Mouse (Mus musculus) thymus, adult 2 months (tissue): Measurements from ENCODE around the gene Ap3b1. TPM values are rescaled to one million over a fixed set of nuclear protein-coding genes. Genes with fewer than 3 reads are reported as not detected.

Experiments
- DNase-seq: peaks from one replicate; pipeline ENCODE4 v3.0.0; 2021
- H3K27ac ChIP-seq: fragments of 200-500 bp; 2 replicates; pipeline ENCODE4 v1.5.1; 2012; ENCODE audit warnings: low read length, control low read depth; ENCODE audit not compliant: control insufficient read depth, insufficient read depth
- H3K27me3 ChIP-seq: fragments of 200-500 bp; 2 replicates; pipeline ENCODE4 v1.6.1; 2012; ENCODE audit warnings: mild to moderate bottlenecking, low read length, moderate library complexity, mixed read lengths; ENCODE audit not compliant: control insufficient read depth, insufficient read depth
- H3K36me3 ChIP-seq: fragments of 200-500 bp; 2 replicates; pipeline ENCODE4 v1.6.1; 2012; ENCODE audit warnings: mild to moderate bottlenecking, low read length, moderate library complexity; ENCODE audit not compliant: control insufficient read depth, insufficient read depth
- H3K4me1 ChIP-seq: fragments of 200-500 bp; replicated peaks from 2 replicates; pipeline ENCODE4 v1.6.1; 2012; ENCODE audit warnings: low read length; ENCODE audit not compliant: control insufficient read depth, insufficient read depth
- H3K4me3 ChIP-seq: fragments of 200-500 bp; 2 replicates; pipeline ENCODE4 v1.5.1; 2012; ENCODE audit warnings: mild to moderate bottlenecking, low read length, control low read depth, moderate library complexity; ENCODE audit not compliant: control insufficient read depth, insufficient read depth
- CTCF ChIP-seq: fragments of 200-500 bp; IDR thresholded peaks from 2 replicates; pipeline ENCODE4 v1.5.1; 2012; ENCODE audit warnings: mild to moderate bottlenecking, control low read depth, low read length, moderate library complexity, borderline replicate concordance; ENCODE audit not compliant: control insufficient read depth, poor library complexity, insufficient read depth; ENCODE audit errors: extremely low read depth
- POLR2A ChIP-seq: fragments of 200-500 bp; IDR thresholded peaks from 2 replicates; pipeline ENCODE4 v1.6.1; 2012; ENCODE audit warnings: mild to moderate bottlenecking, low read length, control low read depth, moderate library complexity; ENCODE audit not compliant: control insufficient read depth, poor library complexity, insufficient read depth; ENCODE audit errors: extremely low read depth
- WGBS: fragments of 180-500 bp; shearing (Covaris S2); methylation state at CpG from one replicate; pipeline ENCODE4 v1.1.7; 2018; 5-methylcytosine and 5-hydroxymethylcytosine counted together
- polyA plus RNA-seq: library from polyadenylated mRNA; depleted of rRNA; stranded (reverse); fragments of >200 nt; gene quantifications from 2 replicates; pipeline ENCODE4 v1.2.3, GENCODE M21; 2012

The Ap3b1 gene
- polyA plus RNA-seq, 1 experiment, result 39.4 TPM

GRCm38 (mm10) chr13:94523213-94523612, 164.5 kb downstream of the Ap3b1 start:
- no peaks in the 10 kb centered on the region for H3K27me3 ChIP-seq
- H3K27ac ChIP-seq, result no peak overlapping the region
- DNase-seq, result no peak
- H3K36me3 ChIP-seq, result no peaks in the 10 kb centered on the region; the same call in 1 of the 2 replicates
- TF ChIP-seq CTCF (no peak), POLR2A (no peak)
- H3K4me3 ChIP-seq, result no peak overlapping the region
- H3K4me1 ChIP-seq, result 0 out of 2 replicates have a peak, but pooled peaks cover 2% of the 10 kb centered on the region
- WGBS, result 95% methylated on average over 5 of the region's 5 CpGs

DNA sequence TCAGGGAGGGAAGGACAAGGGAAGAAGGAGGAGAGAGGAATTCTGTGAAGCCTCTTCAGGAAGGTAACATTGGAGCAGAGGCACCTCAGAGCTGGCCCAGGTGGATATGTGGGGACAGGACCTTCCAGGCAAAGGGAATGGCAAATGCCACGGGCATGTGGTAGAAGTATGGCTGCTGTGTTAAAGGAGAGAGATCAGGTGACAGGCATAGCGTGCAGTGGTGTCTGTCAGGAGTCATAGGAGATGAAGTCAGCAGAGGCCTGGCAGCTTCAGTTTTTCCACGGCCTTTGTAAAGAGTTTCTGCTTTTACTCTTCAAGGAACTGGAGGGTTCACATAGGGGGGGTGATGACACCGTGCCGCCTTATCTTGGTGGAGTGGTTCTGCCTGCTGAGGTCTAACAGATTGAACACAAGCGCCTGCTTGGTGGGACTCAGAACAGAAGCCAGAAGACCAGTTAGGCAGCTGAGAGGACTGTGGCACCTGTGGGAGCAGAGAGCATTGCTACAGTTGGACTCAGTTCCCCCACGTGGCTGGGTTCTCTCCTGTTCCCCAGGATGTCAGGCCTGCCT, 166.0 kb downstream of the Ap3b1 start:
- H3K27ac ChIP-seq, result no peak overlapping the region
- H3K36me3 ChIP-seq, result no peaks in the 10 kb centered on the region; the same call in 1 of the 2 replicates
- no peak overlapping the region for H3K4me3 ChIP-seq
- no peaks in the 10 kb centered on the region for H3K27me3 ChIP-seq
- TF ChIP-seq POLR2A, result no peak
- TF ChIP-seq CTCF, result no peak
- H3K4me1 ChIP-seq, result no peaks in the 10 kb centered on the region
- no peak for DNase-seq
- 88% methylated on average over 7 of the region's 7 CpGs for WGBS

DNA sequence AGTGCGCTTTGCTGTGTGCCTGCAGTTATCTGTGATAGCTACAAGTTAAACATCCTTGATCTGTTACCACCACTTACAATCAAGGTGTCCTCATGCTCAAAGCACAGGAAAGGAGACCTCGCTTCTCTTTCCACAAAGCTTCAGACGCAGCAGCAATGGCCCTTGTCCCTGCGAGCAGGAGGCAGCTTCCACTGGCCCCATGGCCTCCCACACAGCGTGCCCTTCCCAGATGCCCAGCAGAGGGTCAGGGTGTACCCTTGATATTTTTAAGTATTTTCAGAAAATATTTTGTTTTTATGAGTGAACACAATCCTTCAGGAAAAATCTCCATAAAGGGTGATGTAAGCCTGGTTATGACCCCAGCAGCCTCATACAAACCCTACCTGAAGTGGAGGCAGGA, 170.4 kb downstream of the Ap3b1 start:
- 99% methylated on average over 5 of the region's 5 CpGs for WGBS
- Histone ChIP-seq H3K4me1 (no peaks in the 10 kb centered on the region), H3K27ac (no peak overlapping the region), H3K36me3 (peaks cover 6% of the 10 kb centered on the region; the same call in 1 of the 2 replicates), H3K4me3 (no peak overlapping the region), H3K27me3 (no peaks in the 10 kb centered on the region)
- no peak for TF ChIP-seq POLR2A
- no peak for TF ChIP-seq CTCF
- no peak for DNase-seq

DNA sequence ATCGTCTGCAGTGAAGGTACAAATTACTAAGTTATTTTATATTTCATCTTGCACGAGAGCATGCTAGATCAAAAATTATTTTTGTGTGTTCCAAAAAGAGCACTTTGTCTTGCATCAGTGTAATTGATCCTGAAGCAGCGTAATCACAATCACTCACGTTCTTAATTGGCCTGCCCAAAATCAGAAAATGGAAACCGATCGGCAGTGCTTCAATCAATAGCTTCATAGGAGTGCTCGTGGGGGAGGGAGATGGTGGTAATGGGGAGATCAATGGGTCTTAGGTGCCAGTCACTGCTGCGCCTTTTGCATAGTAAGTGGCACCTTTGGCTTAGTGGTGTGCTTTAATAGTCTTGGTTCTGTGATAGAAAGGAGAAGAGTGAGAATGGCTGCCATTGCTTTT, 174.8 kb downstream of the Ap3b1 start:
- Histone ChIP-seq H3K4me3 (no peak overlapping the region), H3K27me3 (no peaks in the 10 kb centered on the region), H3K27ac (no peak overlapping the region), H3K36me3 (peaks cover 6% of the 10 kb centered on the region; the same call in 1 of the 2 replicates), H3K4me1 (no peaks in the 10 kb centered on the region)
- TF ChIP-seq CTCF (no peak), POLR2A (no peak)
- no peak for DNase-seq
- WGBS, result 99% methylated on average over 8 of the region's 8 CpGs

- 94% methylated on average over 4 of the region's 4 CpGs for whole genome bisulfite sequencing
- Histone ChIP-seq H3K27ac (no peak overlapping the region), H3K27me3 (no peaks in the 10 kb centered on the region), H3K4me1 (no peaks in the 10 kb centered on the region), H3K36me3 (peaks cover 1% of the 10 kb centered on the region; the same call in 1 of the 2 replicates), H3K4me3 (no peak overlapping the region)
- TF ChIP-seq CTCF (no peak), POLR2A (no peak)
- DNase-seq, result no peak
These were observed 178.6 kb downstream of the Ap3b1 start for GRCm38 (mm10) chr13:94537336-94537735.

GRCm38 (mm10) chr13:94539851-94540646, 181.3 kb downstream of the Ap3b1 start:
- 97% methylated on average over 10 of the region's 10 CpGs for WGBS
- TF ChIP-seq POLR2A (no peak), CTCF (no peak)
- Histone ChIP-seq H3K4me1 (no peaks in the 10 kb centered on the region), H3K36me3 (no peaks in the 10 kb centered on the region; the same call in 1 of the 2 replicates), H3K27me3 (no peaks in the 10 kb centered on the region), H3K4me3 (no peak overlapping the region), H3K27ac (no peak overlapping the region)
- DNase-seq, result no peak
